Mouse (Mus musculus) T-helper 17 cell (primary cell): ENCODE measurements around the gene Rbfox3.

ENCODE experiments used
- in situ Hi-C, 2 experiments: fragments of 300-600 bp; cut with MboI, MseI; formaldehyde crosslinking; loops; 1 replicate in 1 of 2; 2 replicates in 1 of 2; pipeline ENCODE4 v1.15.1; 2025; ENCODE audit warnings: high pct_unique_total_duplicates in 2 of 2

Gene Rbfox3

GRCm38 (mm10) chr11:118911307-118912070 lies at the start of gene Rbfox3:
TSS of gene Rbfox3 (minus strand) at chr11:118911597.
- in situ Hi-C loops: no loop called here

GRCm38 (mm10) chr11:118960649-118961048 lies 49.3 kb upstream of the Rbfox3 start:
- in situ Hi-C loops: no loop called here

GRCm38 (mm10) chr11:118957070-118957471 lies 45.7 kb upstream of the Rbfox3 start:
- in situ Hi-C loops: no loop called here

GRCm38 (mm10) chr11:118955016-118955415 lies 43.6 kb upstream of the Rbfox3 start:
- in situ Hi-C loops: no loop called here

- in situ Hi-C loops: loop anchor here in 1 of 2 experiments (25.0 kb wide), 1 partner anchor 1934 kb away; no protein-coding TSS in a partner anchor
Observed at GRCm38 (mm10) chr11:118945868-118946267, 34.5 kb upstream of the Rbfox3 start.

- in situ Hi-C loops: loop anchor here in 1 of 2 experiments (25.0 kb wide), 1 partner anchor 1929 kb away; no protein-coding TSS in a partner anchor
Observed at GRCm38 (mm10) chr11:118941268-118941667, 29.9 kb upstream of the Rbfox3 start.

- in situ Hi-C loops: loop anchor here in 1 of 2 experiments (25.0 kb wide), 1 partner anchor 1928 kb away; no protein-coding TSS in a partner anchor
Observed at GRCm38 (mm10) chr11:118940539-118940938, 29.1 kb upstream of the Rbfox3 start.

- in situ Hi-C loops: loop anchor here in 1 of 2 experiments (25.0 kb wide), 1 partner anchor 1927 kb away; no protein-coding TSS in a partner anchor
Observed at GRCm38 (mm10) chr11:118939731-118940130, 28.3 kb upstream of the Rbfox3 start.

GRCm38 (mm10) chr11:118934925-118935324 lies 23.5 kb upstream of the Rbfox3 start:
- in situ Hi-C loops: loop anchor here in 1 of 2 experiments (25.0 kb wide), 1 partner anchor 1923 kb away; no protein-coding TSS in a partner anchor

GRCm38 (mm10) chr11:118927081-118927480 lies 15.7 kb upstream of the Rbfox3 start:
- in situ Hi-C loops: loop anchor here in 1 of 2 experiments (25.0 kb wide), 1 partner anchor 1915 kb away; no protein-coding TSS in a partner anchor

GRCm38 (mm10) chr11:118921852-118922251 lies 10.5 kb upstream of the Rbfox3 start:
- in situ Hi-C loops: no loop called here

- in situ Hi-C loops: no loop called here
Observed at GRCm38 (mm10) chr11:118916423-118917030, 5.1 kb upstream of the Rbfox3 start.

- in situ Hi-C loops: no loop called here
Observed at GRCm38 (mm10) chr11:118915888-118916287, 4.5 kb upstream of the Rbfox3 start.

GRCm38 (mm10) chr11:118912686-118913085 lies 1.3 kb upstream of the Rbfox3 start:
- in situ Hi-C loops: no loop called here

- in situ Hi-C loops: no loop called here
Observed at GRCm38 (mm10) chr11:118910756-118911155, 641 bp downstream of the Rbfox3 start.

GRCm38 (mm10) chr11:118909814-118910201 lies 1.6 kb downstream of the Rbfox3 start:
- in situ Hi-C loops: loop anchor here in 1 of 2 experiments (10.0 kb wide), 1 partner anchor 1125 kb away; no protein-coding TSS in a partner anchor

GRCm38 (mm10) chr11:118908981-118909813 lies 2.2 kb downstream of the Rbfox3 start:
- in situ Hi-C loops: loop anchor here in 1 of 2 experiments (10.0 kb wide), 1 partner anchor 1126 kb away; no protein-coding TSS in a partner anchor

GRCm38 (mm10) chr11:118908431-118908980 lies 2.9 kb downstream of the Rbfox3 start:
- in situ Hi-C loops: loop anchor here in 1 of 2 experiments (10.0 kb wide), 1 partner anchor 1126 kb away; no protein-coding TSS in a partner anchor

- in situ Hi-C loops: loop anchor here in 1 of 2 experiments (10.0 kb wide), 1 partner anchor 1127 kb away; no protein-coding TSS in a partner anchor
Observed at GRCm38 (mm10) chr11:118907471-118908401, 3.7 kb downstream of the Rbfox3 start.
